Mouse (Mus musculus): ENCODE measurements around the gene St3gal3.

DNA sequence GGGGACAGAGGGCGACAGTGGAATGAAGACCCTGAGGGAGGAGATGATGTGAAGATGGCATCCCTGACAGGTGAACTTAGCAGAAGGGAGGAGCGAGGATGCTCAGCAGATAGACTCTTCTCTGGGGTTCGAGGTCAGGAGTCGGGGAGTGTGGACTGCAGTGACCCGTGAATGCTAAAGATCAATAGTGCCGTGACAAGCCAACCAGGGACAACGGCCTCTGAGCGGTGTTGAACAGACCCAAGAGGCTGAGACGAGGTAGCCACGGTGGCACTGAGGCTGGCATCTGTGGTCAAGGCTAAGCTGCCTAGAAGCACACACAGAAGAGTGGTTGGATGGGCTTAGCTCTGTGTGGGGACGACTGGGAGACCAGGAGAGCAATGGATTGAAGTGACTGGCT, 156.9 kb downstream of the St3gal3 start:
- TF ChIP-seq CTCF (IDR thresholded peaks at IDR 0.05; ENCODE audit: low read depth, low read length) (no peak), GATA1 (IDR thresholded peaks at IDR 0.05; ENCODE audit: borderline replicate concordance, low read length) (no peak)

Data from G1E (cell line).